Mouse (Mus musculus) MEL (cell line): Measurements from ENCODE around the gene Ngb.

Experiments
- CTCF ChIP-seq, 3 experiments: IDR thresholded peaks in 2 of 3; conservative IDR thresholded peaks in 1 of 3; 2 replicates each; pipeline ENCODE4 v1.5.1; 2011 to 2012; ENCODE audit warnings: low read length in 3 of 3, low read depth in 2 of 3, mild to moderate bottlenecking in 2 of 3, improper control_type of control experiment in 1 of 3, inconsistent platforms in 1 of 3, mixed read lengths in 1 of 3, moderate library complexity in 1 of 3; ENCODE audit not compliant: control insufficient read depth in 1 of 3, insufficient read depth in 1 of 3, poor library complexity in 1 of 3, severe bottlenecking in 1 of 3
- EP300 ChIP-seq, 2 experiments: IDR thresholded peaks; 2 replicates each; pipeline ENCODE4 v1.6.1; 2011; ENCODE audit warnings: improper control_type of control experiment in 2 of 2, low read length in 2 of 2, low read depth in 1 of 2, mild to moderate bottlenecking in 1 of 2
- KAT2A ChIP-seq: conservative IDR thresholded peaks from 2 replicates; pipeline ENCODE4 v1.6.1; 2012; ENCODE audit warnings: low read depth, low read length, improper control_type of control experiment, inconsistent platforms
- MAFK ChIP-seq: IDR thresholded peaks from 2 replicates; pipeline ENCODE4 v1.6.1; 2011; ENCODE audit warnings: low read depth, mild to moderate bottlenecking, low read length, improper control_type of control experiment, borderline replicate concordance
- MXI1 ChIP-seq: IDR thresholded peaks from 2 replicates; pipeline ENCODE4 v1.6.1; 2011; ENCODE audit warnings: mild to moderate bottlenecking, low read depth, low read length, improper control_type of control experiment
- NRF1 ChIP-seq: IDR thresholded peaks from 2 replicates; pipeline ENCODE4 v1.6.1; 2014; ENCODE audit warnings: low read depth, mild to moderate bottlenecking, inconsistent platforms, low read length, improper control_type of control experiment, moderate library complexity; ENCODE audit not compliant: poor library complexity, insufficient read depth, severe bottlenecking
- POLR2A ChIP-seq, 2 experiments: IDR thresholded peaks; 2 replicates each; pipeline ENCODE4 v1.6.1; 2011 to 2012; ENCODE audit warnings: low read length in 2 of 2, mild to moderate bottlenecking in 2 of 2, control low read depth in 1 of 2, improper control_type of control experiment in 1 of 2, low read depth in 1 of 2, moderate library complexity in 1 of 2; ENCODE audit not compliant: control insufficient read depth in 1 of 2, insufficient read depth in 1 of 2, poor library complexity in 1 of 2
- POLR2AphosphoS2 ChIP-seq: IDR thresholded peaks from 2 replicates; pipeline ENCODE4 v1.6.1; 2011; ENCODE audit warnings: low read length, improper control_type of control experiment
- SMC3 ChIP-seq: IDR thresholded peaks from 2 replicates; pipeline ENCODE4 v1.6.1; 2011; ENCODE audit warnings: low read depth, low read length, improper control_type of control experiment
- UBTF ChIP-seq: IDR thresholded peaks from 2 replicates; pipeline ENCODE4 v1.6.1; 2012; ENCODE audit warnings: low read depth, mild to moderate bottlenecking, inconsistent platforms, low read length, improper control_type of control experiment, moderate library complexity, borderline replicate concordance; ENCODE audit not compliant: insufficient read depth

DNA sequence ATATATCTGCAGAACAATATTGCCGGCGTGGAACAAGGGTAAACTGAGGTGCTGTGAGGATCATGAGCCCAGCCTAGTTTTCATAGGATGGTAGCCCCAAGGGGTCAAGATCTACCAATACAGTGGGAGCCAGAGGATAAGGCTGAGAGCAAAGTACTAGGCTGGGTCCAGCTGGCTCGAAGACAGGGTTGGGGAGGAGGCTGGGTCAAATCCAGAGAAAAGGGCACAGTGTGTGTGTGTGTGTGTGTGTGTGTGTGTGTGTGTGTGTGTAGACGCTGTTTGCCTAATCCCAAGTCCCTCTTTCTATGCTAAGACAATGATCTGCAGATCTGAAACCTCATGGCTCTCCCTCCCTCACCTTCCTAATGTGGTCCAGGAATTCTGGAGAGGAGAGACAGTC lies 2.0 kb downstream of the Ngb start:
- TF ChIP-seq UBTF, result no peak
- no peak for TF ChIP-seq EP300 (IDR thresholded peaks at IDR 0.05; ENCODE audit: low read depth in 1 of 2, low read length in 2 of 2)
- TF ChIP-seq KAT2A, result no peak
- no peak for TF ChIP-seq CTCF (IDR thresholded peaks at IDR 0.05 in 2 of 3, conservative IDR thresholded peaks at IDR 0.05 in 1 of 3; ENCODE audit: control insufficient read depth in 1 of 3, insufficient read depth in 1 of 3, low read depth in 2 of 3, low read length in 3 of 3, poor library complexity in 1 of 3, severe bottlenecking in 1 of 3)
- TF ChIP-seq SMC3, result no peak
- TF ChIP-seq NRF1, result no peak
- TF ChIP-seq MXI1, result no peak
- no peak for TF ChIP-seq MAFK
- no peak for TF ChIP-seq POLR2A (IDR thresholded peaks at IDR 0.05; ENCODE audit: control insufficient read depth in 1 of 2, insufficient read depth in 1 of 2, low read depth in 1 of 2, low read length in 2 of 2, poor library complexity in 1 of 2)
- no peak for TF ChIP-seq POLR2AphosphoS2
